Mouse (Mus musculus) liver, embryonic 13.5 days (tissue): ENCODE results near the gene Gpx4. TPM values are rescaled to one million over a fixed set of nuclear protein-coding genes. Genes with fewer than 3 reads are reported as not detected.
A peak's percentile ranks its signal among the peaks of the same experiment; 100 is the strongest.
"Not testable (repeated sequence)": the region's sequence is repeated elsewhere in the genome, so short reads cannot be mapped to it uniquely, and the experiment has no call there.

Experiments used
- ATAC-seq: fragments of 200-750 bp; cut with Nextera tagmentation; 2 replicates; pipeline ENCODE4 v1.8.0; 2017; ENCODE audit warnings: low read depth, mild to moderate bottlenecking, moderate number of reproducible peaks, moderate library complexity
- DNase-seq: peaks from one replicate; pipeline ENCODE4 v3.0.0; 2022
- H3K27ac ChIP-seq: fragments of 300-500 bp; sonication (generic); 2 replicates; pipeline ENCODE4 v1.5.1; 2015; ENCODE audit warnings: moderate library complexity, mild to moderate bottlenecking, inconsistent platforms
- H3K27me3 ChIP-seq: fragments of 300-500 bp; sonication (generic); 2 replicates; pipeline ENCODE4 v1.6.1; 2015; ENCODE audit warnings: mild to moderate bottlenecking, inconsistent platforms
- H3K36me3 ChIP-seq: fragments of 300-500 bp; sonication (generic); 2 replicates; pipeline ENCODE4 v1.6.1; 2015; ENCODE audit warnings: mild to moderate bottlenecking, inconsistent platforms
- H3K4me1 ChIP-seq: fragments of 300-500 bp; sonication (generic); replicated peaks from 2 replicates; pipeline ENCODE4 v1.6.1; 2015; ENCODE audit warnings: inconsistent platforms
- H3K4me2 ChIP-seq: fragments of 300-500 bp; sonication (generic); 2 replicates; pipeline ENCODE4 v1.6.1; 2015; ENCODE audit warnings: inconsistent platforms, mild to moderate bottlenecking, moderate library complexity
- H3K4me3 ChIP-seq: fragments of 300-500 bp; sonication (generic); replicated peaks from 2 replicates; pipeline ENCODE4 v1.5.1; 2015; ENCODE audit warnings: mild to moderate bottlenecking, inconsistent platforms
- H3K9ac ChIP-seq: fragments of 300-500 bp; sonication (generic); 2 replicates; pipeline ENCODE4 v1.6.1; 2015; ENCODE audit warnings: mild to moderate bottlenecking, inconsistent platforms
- H3K9me3 ChIP-seq: fragments of 300-500 bp; sonication (generic); replicated peaks from 2 replicates; pipeline ENCODE4 v1.6.1; 2016; ENCODE audit warnings: inconsistent platforms
- WGBS: fragments of 180-500 bp; shearing (Covaris S2); methylation state at CpG from one replicate; pipeline ENCODE4 v1.1.7; 2015; ENCODE audit not compliant: insufficient replicate concordance; 5-methylcytosine and 5-hydroxymethylcytosine counted together
- polyA plus RNA-seq: library from polyadenylated mRNA; unstranded; fragments of >200 nt; fragmentation: Nextera tagmentation; extraction: Ambion mirVana; gene quantifications from 2 replicates; pipeline ENCODE4 v1.2.1, GENCODE M21; 2015

Gpx4 gene
- polyA plus RNA-seq, 1 experiment from 2014 or later = 677 TPM

DNA sequence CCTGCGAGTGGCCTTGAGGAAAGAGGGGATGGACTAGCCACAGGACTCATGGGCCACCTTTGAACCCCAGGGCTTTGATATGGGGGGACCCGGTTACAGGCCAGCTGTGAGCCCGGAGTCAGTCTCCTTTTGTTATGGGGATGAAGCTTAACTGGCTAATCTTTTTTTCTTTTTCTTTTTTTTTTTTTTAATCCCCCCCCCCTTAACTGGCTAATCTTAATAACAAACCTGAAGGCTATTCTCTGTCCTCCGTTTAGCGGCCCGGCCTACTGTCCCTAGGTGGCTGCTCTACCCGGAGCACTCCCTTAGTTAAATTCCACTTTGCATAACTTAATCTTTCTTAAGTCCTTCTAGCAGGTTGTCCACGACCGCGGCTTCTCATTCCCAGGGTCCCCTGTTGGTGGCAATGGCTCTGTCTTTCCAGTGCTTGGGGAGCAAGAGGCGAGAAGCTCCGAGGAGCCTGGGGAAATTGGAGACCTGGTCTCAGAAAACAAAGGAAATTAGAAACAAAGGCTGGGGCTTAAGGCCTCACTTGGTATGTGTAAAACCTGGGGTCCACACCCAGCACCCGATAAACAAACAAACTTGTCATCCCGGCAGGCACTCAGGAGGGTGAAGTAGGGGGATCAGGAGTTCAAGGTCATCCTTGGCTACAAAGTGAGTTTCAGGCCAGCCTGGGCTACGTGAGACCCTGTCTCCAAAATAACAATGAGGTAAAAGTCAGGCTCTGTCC, 4.1 kb downstream of the Gpx4 start:
- Histone ChIP-seq H3K27me3 (no peaks in the 10 kb centered on the region), H3K9ac (peak overlapping the region; percentile 72), H3K9me3 (no peaks in the 10 kb centered on the region), H3K36me3 (peaks cover 11% of the 10 kb centered on the region), H3K4me2 (no peak overlapping the region), H3K4me3 (no peak overlapping the region), H3K4me1 (peaks cover 86% of the 10 kb centered on the region), H3K27ac (peak overlapping the region; percentile 93)
- DNase-seq = no peak
- no peak for ATAC-seq
- 50% methylated on average over 15 of the region's 15 CpGs for WGBS

DNA sequence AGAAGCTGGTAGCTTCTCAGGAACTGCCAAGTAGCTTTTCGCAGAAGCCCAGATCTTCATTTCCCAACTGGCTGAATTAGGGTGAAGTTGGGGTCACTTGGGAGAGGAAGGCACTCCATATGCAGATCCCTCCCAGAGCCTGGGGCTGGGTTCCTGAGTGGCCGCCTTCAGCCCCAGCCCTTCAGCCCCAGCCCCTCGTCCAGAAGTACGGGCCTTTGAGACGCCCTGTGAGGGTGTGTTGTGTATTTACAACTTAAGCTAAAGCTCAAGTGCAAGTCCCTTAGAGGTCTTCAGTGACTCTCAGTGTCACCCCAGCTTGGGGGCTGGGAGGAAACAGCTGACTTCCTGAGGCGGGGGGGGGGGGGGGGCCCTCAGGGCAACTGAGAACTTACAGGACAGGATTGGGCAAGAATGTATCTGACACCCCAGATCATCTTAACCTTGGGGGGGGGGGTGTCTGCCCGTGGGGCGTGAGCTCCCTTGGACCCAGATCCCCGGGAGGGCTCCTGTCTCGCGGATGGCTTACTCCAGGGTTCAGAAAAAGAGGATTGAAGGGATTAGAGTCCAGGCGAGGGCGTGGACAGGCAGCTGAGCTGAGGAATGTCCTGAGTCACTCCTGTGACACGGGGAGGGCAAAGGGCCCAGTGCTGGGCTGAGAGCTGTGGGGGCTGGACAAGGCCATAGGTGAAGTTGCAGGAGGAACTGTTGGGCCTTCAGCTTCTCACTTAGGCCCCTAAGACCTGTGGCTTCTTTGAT, 4.8 kb downstream of the Gpx4 start:
- H3K4me2 ChIP-seq = peak overlapping the region; percentile 70
- DNase-seq = peak; percentile 64
- no peaks in the 10 kb centered on the region for H3K27me3 ChIP-seq
- 36% methylated on average over 14 of the region's 14 CpGs for WGBS
- peaks cover 87% of the 10 kb centered on the region for H3K4me1 ChIP-seq
- 0 out of 2 replicates have a peak overlapping the region, but pooled peaks have one; percentile 1 for H3K4me3 ChIP-seq
- peaks cover 18% of the 10 kb centered on the region for H3K36me3 ChIP-seq
- peak overlapping the region; percentile 72 for H3K9ac ChIP-seq
- no peaks in the 10 kb centered on the region for H3K9me3 ChIP-seq
- peak overlapping the region; percentile 93 for H3K27ac ChIP-seq
- ATAC-seq = no peak

DNA sequence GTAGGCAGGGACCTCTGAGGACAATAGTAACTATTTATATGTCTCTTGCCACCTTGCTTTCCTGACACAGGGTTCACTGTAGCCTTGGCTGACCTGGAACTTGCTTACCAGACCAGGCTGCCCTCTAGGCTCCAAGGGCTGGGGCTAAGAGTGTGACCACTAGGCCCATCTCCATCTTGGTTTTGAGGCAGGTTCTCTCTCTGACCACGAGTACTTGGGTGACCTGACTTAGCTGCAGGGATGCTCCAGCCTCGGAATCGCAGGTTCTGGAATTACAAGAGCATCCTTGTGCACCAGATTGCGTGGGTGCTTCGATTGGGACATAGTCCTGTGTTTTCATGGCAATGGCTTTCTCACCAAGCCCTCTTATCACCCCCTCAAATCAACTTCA, 5.4 kb downstream of the Gpx4 start:
- H3K9me3 ChIP-seq = no peaks in the 10 kb centered on the region
- 0 out of 2 replicates have a peak overlapping the region, but pooled peaks have one; percentile 1 for H3K4me3 ChIP-seq
- DNase-seq (no peak), ATAC-seq (no peak)
- WGBS = 80% methylated on average over 5 of the region's 5 CpGs
- H3K27ac ChIP-seq = peak overlapping the region; percentile 93
- peak overlapping the region; percentile 72 for H3K9ac ChIP-seq
- peaks cover 87% of the 10 kb centered on the region for H3K4me1 ChIP-seq
- H3K36me3 ChIP-seq = peaks cover 24% of the 10 kb centered on the region
- H3K27me3 ChIP-seq = no peaks in the 10 kb centered on the region
- peak overlapping the region; percentile 70 for H3K4me2 ChIP-seq

DNA sequence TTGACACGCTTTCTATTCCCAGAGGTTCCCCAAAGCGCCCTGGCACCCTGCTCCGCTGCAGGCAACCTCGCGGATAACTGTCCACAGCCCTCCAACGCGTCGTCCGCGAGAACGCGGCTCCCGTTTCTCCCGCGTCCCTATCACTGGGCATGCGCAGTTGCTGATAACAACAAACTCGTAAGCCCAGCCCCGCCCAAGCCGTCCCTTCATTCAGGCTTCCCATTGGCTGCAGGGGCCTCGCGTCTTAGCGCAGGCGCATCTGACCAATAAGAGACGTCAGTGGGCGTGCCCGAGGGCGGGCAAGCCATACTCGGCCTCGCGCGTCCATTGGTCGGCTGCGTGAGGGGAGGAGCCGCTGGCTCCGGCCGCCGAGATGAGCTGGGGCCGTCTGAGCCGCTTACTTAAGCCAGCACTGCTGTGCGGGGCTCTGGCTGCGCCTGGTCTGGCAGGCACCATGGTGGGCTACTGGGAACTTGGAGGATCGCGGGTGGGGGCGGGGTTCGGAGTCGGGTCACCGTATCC, 6.4 kb downstream of the Gpx4 start:
- H3K4me1 ChIP-seq = peaks cover 85% of the 10 kb centered on the region
- H3K27ac ChIP-seq = peak overlapping the region; percentile 99
- ATAC-seq (peak; percentile 91), DNase-seq (peak; percentile 100)
- WGBS = under 1% methylated on average over 47 of the region's 47 CpGs
- no peaks in the 10 kb centered on the region for H3K9me3 ChIP-seq
- peak overlapping the region; percentile 92 for H3K4me2 ChIP-seq
- H3K36me3 ChIP-seq = peaks cover 33% of the 10 kb centered on the region
- peak overlapping the region; percentile 95 for H3K4me3 ChIP-seq
- H3K27me3 ChIP-seq = no peaks in the 10 kb centered on the region
- H3K9ac ChIP-seq = peak overlapping the region; percentile 100

DNA sequence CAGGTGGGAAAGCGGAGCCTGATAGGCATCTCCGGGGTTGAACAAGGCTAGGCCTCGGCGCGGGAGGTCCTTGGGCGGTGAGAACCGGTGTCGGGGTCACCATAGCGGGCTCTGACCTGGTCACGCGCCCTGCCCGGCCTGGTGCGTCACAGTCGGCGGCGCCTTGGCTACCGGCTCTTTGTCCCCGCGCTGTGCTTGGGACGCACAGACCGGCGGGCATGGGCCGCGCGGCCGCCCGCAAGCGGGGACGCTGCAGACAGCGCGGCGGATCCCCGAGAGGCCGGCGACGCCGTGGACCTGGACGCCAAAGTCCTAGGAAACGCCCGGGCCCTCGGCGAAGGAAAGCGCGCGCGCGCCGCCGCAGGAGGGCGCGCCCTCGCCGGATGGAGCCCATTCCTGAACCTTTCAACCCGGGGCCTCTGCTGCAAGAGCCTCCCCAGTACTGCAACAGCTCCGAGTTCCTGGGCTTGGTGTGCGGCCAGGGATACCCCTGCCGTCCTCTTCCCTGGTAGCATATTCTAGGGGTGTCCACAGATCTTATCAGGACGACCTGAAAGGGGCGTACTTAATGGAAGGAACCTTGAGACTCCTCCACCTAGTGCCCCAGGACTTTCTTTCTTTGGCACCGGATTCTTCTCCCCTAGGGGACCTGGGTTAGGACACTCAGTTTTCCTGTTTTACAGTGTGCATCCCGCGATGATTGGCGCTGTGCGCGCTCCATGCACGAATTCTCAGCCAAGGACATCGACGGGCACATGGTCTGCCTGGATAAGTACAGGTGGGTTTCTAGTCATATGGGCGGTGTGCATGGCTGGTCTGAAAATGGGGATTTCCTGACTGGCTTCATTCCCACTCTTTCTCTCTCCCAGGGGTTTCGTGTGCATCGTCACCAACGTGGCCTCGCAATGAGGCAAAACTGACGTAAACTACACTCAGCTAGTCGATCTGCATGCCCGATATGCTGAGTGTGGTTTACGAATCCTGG, 7.2 kb downstream of the Gpx4 start:
- H3K9ac ChIP-seq = peak overlapping the region; percentile 100
- peaks cover 40% of the 10 kb centered on the region for H3K36me3 ChIP-seq
- peak overlapping the region; percentile 95 for H3K4me3 ChIP-seq
- DNase-seq (peak; percentile 62), ATAC-seq (peak; percentile 49)
- H3K27ac ChIP-seq = peak overlapping the region; percentile 99
- peaks cover 77% of the 10 kb centered on the region for H3K4me1 ChIP-seq
- peak overlapping the region; percentile 92 for H3K4me2 ChIP-seq
- no peaks in the 10 kb centered on the region for H3K9me3 ChIP-seq
- WGBS = 1% methylated on average over 77 of the region's 77 CpGs
- no peaks in the 10 kb centered on the region for H3K27me3 ChIP-seq

DNA sequence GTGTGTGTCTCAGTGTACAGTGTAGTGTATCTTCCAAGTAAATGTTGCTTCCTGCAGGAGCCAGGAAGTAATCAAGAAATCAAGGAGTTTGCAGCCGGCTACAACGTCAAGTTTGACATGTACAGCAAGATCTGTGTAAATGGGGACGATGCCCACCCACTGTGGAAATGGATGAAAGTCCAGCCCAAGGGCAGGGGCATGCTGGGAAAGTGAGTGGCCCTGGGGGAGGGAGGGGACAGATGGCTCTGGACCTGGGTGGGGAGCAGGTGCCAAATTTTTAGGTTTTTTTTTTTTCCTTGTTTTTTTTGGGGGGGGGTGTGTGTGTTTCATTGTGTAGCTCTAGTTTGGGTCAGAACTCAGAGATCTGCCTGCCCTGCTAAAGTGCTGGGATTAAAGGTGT, 7.9 kb downstream of the Gpx4 start:
- Histone ChIP-seq H3K4me1 (peaks cover 69% of the 10 kb centered on the region), H3K27ac (peak overlapping the region; percentile 99), H3K4me2 (peak overlapping the region; percentile 92), H3K36me3 (peaks cover 48% of the 10 kb centered on the region), H3K4me3 (peak overlapping the region; percentile 95), H3K9ac (peak overlapping the region; percentile 100)
- not testable (repeated sequence) for H3K9me3 ChIP-seq, H3K27me3 ChIP-seq, ATAC-seq, DNase-seq
- 17% methylated on average over 3 of the region's 3 CpGs for WGBS

DNA sequence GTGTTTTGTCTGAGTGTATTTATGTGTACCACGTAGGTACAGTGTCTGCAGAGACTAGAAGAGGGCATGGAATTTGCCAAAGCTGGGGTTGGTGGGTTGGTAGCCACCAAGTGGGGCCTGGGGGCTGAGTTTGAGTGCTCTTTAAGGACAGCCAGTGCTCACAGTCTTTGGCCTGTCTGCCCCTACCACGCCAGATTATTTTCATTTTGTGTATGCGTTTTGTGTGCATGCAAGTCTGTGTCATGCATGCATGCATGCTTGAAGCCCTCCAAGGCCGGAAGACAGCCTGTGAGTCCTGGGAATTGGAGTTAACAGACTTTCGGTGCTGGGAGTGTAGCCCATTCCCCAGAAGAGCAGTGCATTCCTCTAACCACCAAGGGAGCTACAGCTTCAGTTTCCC, 8.4 kb downstream of the Gpx4 start:
- Histone ChIP-seq H3K9ac (peak overlapping the region; percentile 100), H3K27ac (peak overlapping the region; percentile 99), H3K4me1 (peaks cover 65% of the 10 kb centered on the region), H3K4me3 (peak overlapping the region; percentile 95), H3K9me3 (no peaks in the 10 kb centered on the region), H3K4me2 (peak overlapping the region; percentile 92), H3K27me3 (no peaks in the 10 kb centered on the region), H3K36me3 (peaks cover 53% of the 10 kb centered on the region)
- 74% methylated on average over 5 of the region's 5 CpGs for WGBS
- no peak for DNase-seq
- ATAC-seq = no peak

DNA sequence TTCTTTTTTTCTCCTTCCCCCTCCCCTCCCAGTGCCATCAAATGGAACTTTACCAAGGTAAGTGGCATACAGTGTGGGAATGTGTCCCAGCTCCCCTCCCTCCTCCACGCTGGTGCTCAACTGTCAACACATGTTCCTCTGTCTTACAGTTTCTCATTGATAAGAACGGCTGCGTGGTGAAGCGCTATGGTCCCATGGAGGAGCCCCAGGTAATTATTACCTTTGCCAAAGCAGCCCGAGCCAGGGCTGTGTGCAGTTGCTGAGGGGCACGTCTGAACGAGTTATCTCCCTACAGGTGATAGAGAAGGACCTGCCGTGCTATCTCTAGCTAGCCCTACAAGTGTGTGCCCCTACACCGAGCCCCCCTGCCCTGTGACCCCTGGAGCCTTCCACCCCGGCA, 8.9 kb downstream of the Gpx4 start:
- H3K9me3 ChIP-seq = no peaks in the 10 kb centered on the region
- H3K4me2 ChIP-seq = peak overlapping the region; percentile 92
- peaks cover 59% of the 10 kb centered on the region for H3K4me1 ChIP-seq
- H3K36me3 ChIP-seq = peaks cover 58% of the 10 kb centered on the region
- WGBS = 38% methylated on average over 9 of the region's 10 CpGs
- H3K9ac ChIP-seq = peak overlapping the region; percentile 100
- H3K27ac ChIP-seq = peak overlapping the region; percentile 99
- no peak for ATAC-seq
- peak overlapping the region; percentile 95 for H3K4me3 ChIP-seq
- H3K27me3 ChIP-seq = no peaks in the 10 kb centered on the region
- DNase-seq = no peak

DNA sequence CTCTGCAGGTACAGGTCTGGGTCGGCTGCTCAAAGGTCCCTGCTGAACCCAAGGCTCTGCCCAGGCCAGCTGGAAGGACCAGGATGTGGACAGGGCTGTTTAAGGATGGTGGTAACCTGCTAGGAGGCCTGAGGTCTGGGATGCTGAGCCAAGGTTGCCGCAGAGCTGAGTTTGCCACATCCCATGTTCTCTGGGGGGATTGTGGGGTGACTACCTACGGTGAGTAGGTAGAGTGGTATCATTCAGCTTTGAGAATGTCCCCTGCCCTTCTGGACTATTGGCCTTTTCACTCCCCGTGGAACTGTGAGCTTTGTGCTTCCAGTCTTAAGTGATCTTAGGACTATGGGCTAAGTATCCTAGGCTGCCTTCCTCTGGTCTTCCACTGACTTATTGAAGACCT, 9.5 kb downstream of the Gpx4 start:
- H3K4me1 ChIP-seq = peaks cover 53% of the 10 kb centered on the region
- no peak overlapping the region for H3K9ac ChIP-seq
- H3K9me3 ChIP-seq = no peaks in the 10 kb centered on the region
- ATAC-seq = no peak
- 93% methylated on average over 4 of the region's 4 CpGs for WGBS
- H3K27me3 ChIP-seq = no peaks in the 10 kb centered on the region
- no peak overlapping the region for H3K4me3 ChIP-seq
- H3K36me3 ChIP-seq = peaks cover 64% of the 10 kb centered on the region
- DNase-seq = no peak
- H3K27ac ChIP-seq = peak overlapping the region; percentile 29; the same call in 1 of the 2 replicates
- H3K4me2 ChIP-seq = no peak overlapping the region; the same call in 1 of the 2 replicates

DNA sequence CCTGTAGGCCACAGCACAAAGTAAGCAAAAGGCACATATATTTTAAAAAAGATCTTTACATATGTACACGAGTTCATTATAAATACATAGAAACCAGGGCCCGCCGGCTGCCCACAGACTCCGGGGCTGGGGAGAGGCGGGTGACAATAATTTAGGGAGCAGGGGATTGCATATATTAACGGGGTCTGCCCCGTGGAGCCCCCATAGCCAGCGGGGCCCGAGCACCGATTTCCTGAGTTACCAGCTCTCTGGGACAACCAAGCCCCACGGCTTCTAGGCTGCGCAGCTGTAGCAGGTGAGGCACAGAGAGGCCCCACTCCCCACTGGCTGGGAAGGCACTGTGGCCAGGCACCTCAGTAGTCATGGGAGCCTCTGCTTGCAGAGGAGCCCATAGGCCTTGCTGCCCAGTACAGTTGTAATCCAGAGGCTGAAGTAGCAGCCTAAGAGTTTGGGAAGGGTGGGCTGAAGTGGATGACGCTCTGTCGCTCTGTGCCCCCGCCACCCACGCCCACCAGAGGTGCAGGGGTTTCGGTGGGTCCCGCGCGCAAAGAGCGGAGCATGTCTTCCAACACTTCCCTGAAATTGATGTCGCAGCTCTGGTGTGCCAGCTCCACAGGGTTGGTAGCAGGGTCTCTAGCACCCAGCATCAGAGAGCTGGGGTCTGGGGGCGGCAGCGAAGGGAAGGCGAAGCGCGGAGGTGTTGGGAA, 10.2 kb downstream of the Gpx4 start:
- no peak overlapping the region for H3K9ac ChIP-seq
- no peak overlapping the region for H3K27ac ChIP-seq
- no peak overlapping the region for H3K4me3 ChIP-seq
- 89% methylated on average over 27 of the region's 27 CpGs for WGBS
- peaks cover 70% of the 10 kb centered on the region for H3K36me3 ChIP-seq
- ATAC-seq (no peak), DNase-seq (no peak)
- no peaks in the 10 kb centered on the region for H3K9me3 ChIP-seq
- no peak overlapping the region for H3K4me2 ChIP-seq
- no peaks in the 10 kb centered on the region for H3K27me3 ChIP-seq
- H3K4me1 ChIP-seq = peaks cover 47% of the 10 kb centered on the region
